Mouse (Mus musculus) layer of hippocampus, postnatal 36 days (tissue): ENCODE data around the gene Hist1h2ae. TPM values are rescaled to one million over a fixed set of nuclear protein-coding genes. Genes with fewer than 3 reads are reported as not detected.

Source experiments
- DNase-seq, 2 experiments: peaks; one replicate each; pipeline ENCODE4 v3.0.0; 2022
- total RNA-seq, 2 experiments: library from RNA; stranded (reverse); gene quantifications; 2 replicates each; pipeline ENCODE4 v1.2.3; 2021

Hist1h2ae gene
- total RNA-seq, 2 experiments from 2014 or later, result 5.6 to 6.4 TPM

DNA sequence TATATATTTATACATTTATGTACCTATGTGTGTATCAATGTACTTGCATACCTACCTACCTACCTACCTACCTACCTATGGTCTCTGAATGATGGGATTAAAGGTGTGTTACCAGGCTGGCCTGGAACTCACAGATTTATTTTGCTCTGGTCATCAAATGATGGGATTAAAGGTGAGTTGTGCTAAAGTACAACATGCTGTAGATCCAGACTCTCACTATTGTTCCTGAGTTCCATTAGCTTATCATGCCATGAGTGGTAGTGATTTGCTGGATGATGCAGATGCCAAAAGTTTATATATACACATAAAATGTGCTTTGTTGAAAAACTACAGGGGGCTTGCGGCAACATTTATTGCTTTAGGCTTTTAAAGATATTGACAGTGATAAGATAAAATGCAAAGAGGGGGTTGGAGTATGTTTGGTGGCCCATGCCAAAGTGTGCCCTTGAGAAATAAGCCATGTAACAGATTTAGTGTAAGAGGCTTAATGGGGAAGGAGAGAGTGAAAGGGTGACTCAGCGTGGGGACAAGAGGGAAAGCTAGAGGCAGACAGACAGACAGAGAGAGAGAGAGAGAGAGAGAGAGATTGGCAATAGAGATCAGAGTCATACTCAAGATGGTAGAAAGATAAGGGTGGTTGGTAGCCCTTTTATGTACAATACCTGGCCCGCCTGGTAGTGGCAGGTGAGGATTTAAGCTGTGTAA lies 33.9 kb downstream of the Hist1h2ae start:
- DNase-seq, result no peak

DNA sequence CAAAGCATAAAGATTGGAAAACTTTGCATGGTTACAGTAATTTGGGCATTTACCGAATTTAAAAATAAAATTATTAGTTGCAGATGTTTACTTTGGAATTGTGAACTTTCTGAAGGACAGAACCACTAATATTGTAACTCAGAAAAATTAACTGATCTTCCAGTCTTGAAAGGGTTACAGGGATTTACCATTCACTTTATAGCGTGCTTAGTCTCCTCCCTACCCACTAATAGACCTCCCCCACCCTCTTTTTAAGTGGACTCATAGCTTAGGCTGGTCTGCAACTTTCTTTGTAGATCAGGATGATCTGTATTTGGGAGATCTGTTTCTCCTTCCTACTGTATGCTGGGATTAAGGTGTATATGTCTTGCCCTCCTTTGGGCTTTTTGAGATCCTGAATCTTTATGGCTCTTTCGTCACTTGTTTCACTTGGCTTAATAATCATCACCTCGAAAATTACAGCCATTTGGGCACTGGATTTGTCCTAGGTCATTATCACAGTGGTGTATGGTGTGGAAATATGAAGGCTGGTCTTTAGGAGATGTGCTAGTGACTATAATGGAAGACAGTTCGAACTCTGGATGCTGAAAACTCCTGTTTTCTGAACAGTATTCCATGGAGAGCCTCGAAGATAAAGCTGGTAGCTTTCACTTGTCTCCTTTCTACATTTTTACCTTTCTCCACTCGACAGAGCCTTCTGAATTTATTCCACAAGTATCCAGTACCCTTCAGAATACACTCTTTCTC lies 34.8 kb downstream of the Hist1h2ae start:
- DNase-seq, result no peak

GRCm38 (mm10) chr13:23535137-23536075 lies 35.6 kb downstream of the Hist1h2ae start, which contains the start of gene Hist1h3g:
Hist1h3g (plus strand) TSS chr13:23535422.
- DNase-seq, result peak; percentile 86 to 87

DNA sequence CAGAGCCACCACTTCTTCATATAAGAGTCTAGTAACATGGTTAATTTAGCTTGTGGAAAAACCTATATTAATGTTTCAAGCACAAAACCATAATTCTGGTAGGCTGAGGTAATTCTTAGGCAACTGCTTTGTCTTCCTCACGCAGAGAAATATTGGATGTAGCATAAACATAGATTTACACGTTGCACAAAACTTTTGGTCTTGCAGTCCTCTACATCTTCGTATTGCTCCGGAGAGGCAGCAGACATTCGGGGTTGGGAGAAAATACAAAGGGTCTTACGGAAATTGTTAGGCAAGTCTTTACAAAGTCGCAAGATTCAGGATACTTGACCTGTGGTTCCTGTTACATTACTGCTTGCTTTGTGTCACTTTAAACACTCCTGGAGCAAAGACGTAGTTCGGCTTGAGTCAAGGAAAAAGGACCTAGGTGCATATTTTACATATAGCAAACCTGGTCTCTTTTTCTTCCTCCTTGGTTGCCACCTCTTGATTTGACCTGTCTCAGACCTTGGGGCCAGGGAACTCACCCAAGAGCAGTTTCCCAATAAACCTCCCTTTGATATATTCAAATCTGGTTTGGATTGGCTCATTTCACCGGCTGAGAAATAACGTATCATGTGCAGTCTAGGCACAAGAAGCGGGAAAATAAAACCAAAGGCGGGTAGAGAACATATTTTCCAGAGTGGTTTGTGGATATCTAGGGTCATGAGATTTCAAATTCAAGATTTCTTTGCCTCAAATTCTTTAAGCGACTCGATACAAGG lies 36.5 kb downstream of the Hist1h2ae start:
- DNase-seq, result peak in 1 of 2 experiments; percentile 24

GRCm38 (mm10) chr13:23533560-23534367 lies 37.3 kb downstream of the Hist1h2ae start, which contains the start of gene Hist1h2af:
Hist1h2af (plus strand) TSS chr13:23533906.
- peak; percentile 54 to 61 for DNase-seq

- no peak for DNase-seq
These were observed 38.6 kb downstream of the Hist1h2ae start for GRCm38 (mm10) chr13:23532262-23533075.

- peak; percentile 96 for DNase-seq
These were observed 39.8 kb downstream of the Hist1h2ae start, which contains the start of gene Hist1h4h for GRCm38 (mm10) chr13:23530901-23531875. Hist1h4h (plus strand) TSS chr13:23531050.

DNA sequence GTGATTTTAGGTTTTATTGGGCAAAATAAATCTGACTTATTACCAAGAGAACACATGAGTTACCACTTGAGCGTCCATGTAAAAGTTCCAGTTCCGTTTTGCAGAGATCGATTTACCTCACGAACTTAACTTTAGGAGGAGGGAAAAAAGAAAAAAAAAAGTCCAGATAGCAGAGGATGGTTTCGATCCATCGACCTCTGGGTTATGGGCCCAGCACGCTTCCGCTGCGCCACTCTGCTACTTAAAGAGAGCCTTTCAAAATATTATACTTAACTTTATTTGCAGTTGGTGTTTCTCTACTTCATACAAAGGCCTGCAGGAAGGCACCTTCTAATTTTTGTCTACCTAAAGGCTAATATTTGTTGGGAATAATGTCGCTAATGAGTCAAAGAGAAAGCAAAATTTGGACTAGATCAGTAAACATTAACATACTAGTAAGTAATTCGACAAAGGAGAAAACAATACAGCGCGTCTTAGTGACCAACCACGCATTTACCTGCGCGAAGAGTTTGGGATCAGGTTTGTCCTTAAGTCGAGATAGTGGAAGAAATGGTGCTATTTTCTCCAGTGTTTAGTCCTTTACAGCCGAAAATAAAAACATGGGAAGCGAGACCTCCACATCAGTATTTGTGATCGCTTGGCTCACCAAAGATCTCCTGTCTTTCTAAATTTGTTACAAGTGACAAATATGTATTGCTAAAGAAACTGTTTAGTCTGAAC lies 40.7 kb downstream of the Hist1h2ae start:
- DNase-seq, result peak; percentile 66 to 76

- no peak for DNase-seq
These were observed 41.4 kb downstream of the Hist1h2ae start for GRCm38 (mm10) chr13:23529480-23530165.

GRCm38 (mm10) chr13:23529005-23529404 lies 42.0 kb downstream of the Hist1h2ae start:
- DNase-seq, result no peak

DNA sequence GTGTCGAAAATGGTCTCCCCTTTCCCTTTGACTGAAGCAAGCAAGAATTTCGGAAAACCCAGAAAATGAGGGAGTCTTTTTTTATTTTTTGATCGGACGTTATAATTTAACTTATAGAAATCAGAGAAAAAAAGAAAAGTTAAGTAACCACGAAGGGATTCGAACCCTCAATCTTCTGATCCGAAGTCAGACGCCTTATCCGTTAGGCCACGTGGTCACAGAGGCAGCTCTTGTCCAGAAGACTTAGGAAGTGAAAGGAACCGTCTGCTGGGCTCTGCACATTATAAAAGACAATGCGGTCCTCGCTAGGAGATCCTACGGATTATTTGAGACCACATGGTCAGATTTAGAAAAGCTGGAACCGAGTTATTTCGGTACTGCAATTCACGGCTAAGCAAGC lies 44.7 kb downstream of the Hist1h2ae start:
- DNase-seq, result peak; percentile 89 to 94

- no peak for DNase-seq
These were observed 45.1 kb downstream of the Hist1h2ae start for GRCm38 (mm10) chr13:23525901-23526300.

- peak; percentile 66 to 76 for DNase-seq
These were observed 46.4 kb downstream of the Hist1h2ae start for GRCm38 (mm10) chr13:23524654-23525053.

DNA sequence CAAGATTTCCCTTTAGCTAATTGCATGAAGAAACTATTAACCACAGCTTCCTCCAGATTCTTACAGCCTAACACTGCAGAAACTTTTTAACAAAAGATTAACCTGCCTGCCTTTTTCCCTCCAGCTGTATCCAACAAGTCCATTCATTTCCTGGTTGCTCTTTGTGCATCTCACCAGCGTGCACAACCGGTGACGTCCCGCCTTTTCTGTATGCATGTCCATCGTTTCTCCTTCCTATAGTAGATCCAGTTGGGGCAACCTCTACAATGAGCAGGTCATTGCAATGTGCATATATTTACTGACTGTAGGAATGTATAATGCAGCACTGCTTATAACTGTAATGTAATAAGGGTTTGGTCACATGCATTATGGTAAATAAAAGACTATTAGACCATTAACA lies 47.0 kb downstream of the Hist1h2ae start:
- no peak for DNase-seq

DNA sequence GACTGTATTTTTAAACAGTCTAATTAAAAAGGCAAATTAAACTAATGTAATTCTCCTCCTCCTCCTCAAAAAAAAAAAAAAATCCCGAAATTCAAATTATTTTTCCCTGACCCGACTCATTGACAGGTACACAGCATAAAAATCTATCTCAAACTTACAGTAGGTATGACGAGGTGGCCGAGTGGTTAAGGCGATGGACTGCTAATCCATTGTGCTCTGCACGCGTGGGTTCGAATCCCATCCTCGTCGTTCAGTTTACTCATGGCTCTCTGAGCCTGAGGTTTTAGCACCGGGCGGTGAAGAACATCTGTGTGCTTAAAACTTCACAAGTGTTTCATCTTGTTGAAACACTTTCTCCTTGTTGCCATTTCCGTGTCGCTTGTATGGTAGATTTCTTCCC lies 49.3 kb downstream of the Hist1h2ae start:
- peak; percentile 74 to 77 for DNase-seq
